Mouse (Mus musculus): Measurements from ENCODE around the gene Opa1. TPM values are rescaled to one million over a fixed set of nuclear protein-coding genes. Genes with fewer than 3 reads are reported as not detected.

Opa1 gene
- 36.9 and 38.8 TPM in 2 replicates for polyA plus RNA-seq (2016; fragmentation: Nextera tagmentation; extraction: Ambion mirVana)

GRCm38 (mm10) chr16:29579167-29579786 lies at the start of gene Opa1:
Gene Opa1, plus strand, starts transcription at chr16:29579334.
- Histone ChIP-seq H3K27ac (peak within 1 kb of the TSS; percentile 93), H3K4me3 (peak within 1 kb of the TSS; percentile 93), H3K4me1 (replicated peaks) (peaks cover 11% of the 10 kb centered on the region), H3K27me3 (ENCODE audit: insufficient read depth, poor library complexity, severe bottlenecking) (no peaks in the 10 kb centered on the region), H3K9me3 (no peaks in the 10 kb centered on the region), H3K36me3 (no peaks in the 10 kb centered on the region)
- DNase-seq (ENCODE audit: low spot score) = peak; percentile 98
- under 1% methylated on average over 39 of the region's 39 CpGs for WGBS

DNA sequence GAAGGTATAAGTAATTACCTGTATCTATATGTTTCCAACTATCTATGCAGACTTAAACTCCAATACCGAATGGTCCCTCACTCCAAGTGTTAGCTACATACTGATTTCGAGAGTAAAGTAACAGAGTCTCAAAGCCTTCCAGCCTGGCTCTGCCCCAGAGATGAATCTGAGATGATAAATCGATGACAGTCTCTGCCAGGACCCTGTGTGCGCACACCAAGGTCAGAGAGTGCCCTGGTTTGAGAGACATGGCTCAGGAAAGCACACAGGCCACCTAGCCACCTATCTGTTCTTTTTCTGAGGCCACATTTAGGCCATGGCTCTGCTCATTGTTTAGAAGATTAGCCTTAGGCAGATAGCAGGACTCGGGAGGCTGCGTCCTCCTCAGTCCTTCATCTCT lies 45.5 kb upstream of the Opa1 start:
- Histone ChIP-seq H3K27ac (no peak overlapping the region), H3K9me3 (no peaks in the 10 kb centered on the region), H3K4me1 (replicated peaks) (no peaks in the 10 kb centered on the region), H3K36me3 (no peaks in the 10 kb centered on the region), H3K4me3 (no peak overlapping the region), H3K27me3 (ENCODE audit: insufficient read depth, poor library complexity, severe bottlenecking) (no peaks in the 10 kb centered on the region)
- no peak for DNase-seq (ENCODE audit: low spot score)
- 90% methylated on average over 6 of the region's 6 CpGs for WGBS

GRCm38 (mm10) chr16:29535866-29536265 lies 43.3 kb upstream of the Opa1 start:
- no peak overlapping the region for H3K4me3 ChIP-seq
- no peak overlapping the region for H3K27ac ChIP-seq
- H3K4me1 ChIP-seq (replicated peaks) = no peaks in the 10 kb centered on the region
- no peak for DNase-seq (ENCODE audit: low spot score)
- H3K27me3 ChIP-seq (ENCODE audit: insufficient read depth, poor library complexity, severe bottlenecking) = no peaks in the 10 kb centered on the region
- 82% methylated on average over 4 of the region's 4 CpGs for WGBS
- no peaks in the 10 kb centered on the region for H3K9me3 ChIP-seq
- H3K36me3 ChIP-seq = no peaks in the 10 kb centered on the region

- Histone ChIP-seq H3K4me1 (replicated peaks) (no peaks in the 10 kb centered on the region), H3K27me3 (ENCODE audit: insufficient read depth, poor library complexity, severe bottlenecking) (no peaks in the 10 kb centered on the region), H3K27ac (no peak overlapping the region), H3K4me3 (no peak overlapping the region), H3K9me3 (no peaks in the 10 kb centered on the region), H3K36me3 (no peaks in the 10 kb centered on the region)
- WGBS = 80% methylated on average over 15 of the region's 15 CpGs
- no peak for DNase-seq (ENCODE audit: low spot score)
Measured at GRCm38 (mm10) chr16:29536411-29537204, 42.5 kb upstream of the Opa1 start.

- no peak overlapping the region for H3K4me3 ChIP-seq
- no peaks in the 10 kb centered on the region for H3K9me3 ChIP-seq
- no peak overlapping the region for H3K27ac ChIP-seq
- H3K36me3 ChIP-seq = no peaks in the 10 kb centered on the region
- no peak for DNase-seq (ENCODE audit: low spot score)
- H3K27me3 ChIP-seq (ENCODE audit: insufficient read depth, poor library complexity, severe bottlenecking) = no peaks in the 10 kb centered on the region
- H3K4me1 ChIP-seq (replicated peaks) = no peaks in the 10 kb centered on the region
Measured at GRCm38 (mm10) chr16:29539906-29540305, 39.2 kb upstream of the Opa1 start.

GRCm38 (mm10) chr16:29541261-29541683 lies 37.9 kb upstream of the Opa1 start:
- no peak overlapping the region for H3K27ac ChIP-seq
- 85% methylated on average over 11 of the region's 11 CpGs for WGBS
- DNase-seq (ENCODE audit: low spot score) = no peak
- no peaks in the 10 kb centered on the region for H3K27me3 ChIP-seq (ENCODE audit: insufficient read depth, poor library complexity, severe bottlenecking)
- no peaks in the 10 kb centered on the region for H3K9me3 ChIP-seq
- no peaks in the 10 kb centered on the region for H3K4me1 ChIP-seq (replicated peaks)
- H3K36me3 ChIP-seq = no peaks in the 10 kb centered on the region
- no peak overlapping the region for H3K4me3 ChIP-seq

DNA sequence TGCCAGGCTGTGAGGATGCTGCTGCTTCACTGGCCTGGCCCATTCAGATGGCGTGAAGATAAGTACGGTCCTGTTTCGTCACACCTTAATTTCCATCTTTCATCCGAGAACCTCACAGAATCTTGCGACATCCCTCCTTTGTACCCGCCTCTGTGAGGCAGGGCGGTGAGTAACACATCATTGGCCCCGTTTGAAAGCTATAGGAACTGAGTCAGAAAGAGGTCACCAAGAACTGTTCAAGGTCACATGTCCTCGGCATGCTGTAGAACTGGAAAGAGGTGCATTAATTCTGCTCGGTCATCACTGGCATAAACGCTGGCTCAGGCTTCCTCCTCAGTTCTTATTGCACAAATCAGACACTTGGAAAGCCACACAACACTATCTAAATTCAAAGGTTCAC lies 34.3 kb upstream of the Opa1 start, which contains the start of gene Atp13a4:
Gene Atp13a4 (minus strand): TSS at position 36 of the 400 bp plus-strand sequence.
- Histone ChIP-seq H3K27me3 (ENCODE audit: insufficient read depth, poor library complexity, severe bottlenecking) (no peaks in the 10 kb centered on the region), H3K4me1 (replicated peaks) (no peaks in the 10 kb centered on the region), H3K27ac (no peak within 1 kb of the TSS), H3K4me3 (no peak within 1 kb of the TSS), H3K9me3 (no peaks in the 10 kb centered on the region), H3K36me3 (no peaks in the 10 kb centered on the region)
- DNase-seq (ENCODE audit: low spot score) = no peak
- 90% methylated on average over 11 of the region's 11 CpGs for WGBS

GRCm38 (mm10) chr16:29559667-29560066 lies 19.5 kb upstream of the Opa1 start:
- no peak for DNase-seq (ENCODE audit: low spot score)
- WGBS = 82% methylated on average over 5 of the region's 5 CpGs
- Histone ChIP-seq H3K4me1 (replicated peaks) (no peaks in the 10 kb centered on the region), H3K4me3 (no peak overlapping the region), H3K9me3 (no peaks in the 10 kb centered on the region), H3K27ac (no peak overlapping the region), H3K36me3 (no peaks in the 10 kb centered on the region), H3K27me3 (ENCODE audit: insufficient read depth, poor library complexity, severe bottlenecking) (no peaks in the 10 kb centered on the region)

- DNase-seq (ENCODE audit: low spot score) = no peak
- Histone ChIP-seq H3K4me3 (no peak overlapping the region), H3K9me3 (no peaks in the 10 kb centered on the region), H3K27me3 (ENCODE audit: insufficient read depth, poor library complexity, severe bottlenecking) (no peaks in the 10 kb centered on the region), H3K36me3 (no peaks in the 10 kb centered on the region), H3K27ac (no peak overlapping the region), H3K4me1 (replicated peaks) (no peaks in the 10 kb centered on the region)
- 58% methylated on average over 10 of the region's 10 CpGs for WGBS
Measured at GRCm38 (mm10) chr16:29560454-29560853, 18.7 kb upstream of the Opa1 start.

GRCm38 (mm10) chr16:29560869-29561268 lies 18.3 kb upstream of the Opa1 start:
- Histone ChIP-seq H3K4me3 (no peak overlapping the region), H3K4me1 (replicated peaks) (no peaks in the 10 kb centered on the region), H3K27ac (no peak overlapping the region), H3K36me3 (no peaks in the 10 kb centered on the region), H3K9me3 (no peaks in the 10 kb centered on the region), H3K27me3 (ENCODE audit: insufficient read depth, poor library complexity, severe bottlenecking) (no peaks in the 10 kb centered on the region)
- WGBS = 11% methylated on average over 7 of the region's 7 CpGs
- peak; percentile 14 for DNase-seq (ENCODE audit: low spot score)

DNA sequence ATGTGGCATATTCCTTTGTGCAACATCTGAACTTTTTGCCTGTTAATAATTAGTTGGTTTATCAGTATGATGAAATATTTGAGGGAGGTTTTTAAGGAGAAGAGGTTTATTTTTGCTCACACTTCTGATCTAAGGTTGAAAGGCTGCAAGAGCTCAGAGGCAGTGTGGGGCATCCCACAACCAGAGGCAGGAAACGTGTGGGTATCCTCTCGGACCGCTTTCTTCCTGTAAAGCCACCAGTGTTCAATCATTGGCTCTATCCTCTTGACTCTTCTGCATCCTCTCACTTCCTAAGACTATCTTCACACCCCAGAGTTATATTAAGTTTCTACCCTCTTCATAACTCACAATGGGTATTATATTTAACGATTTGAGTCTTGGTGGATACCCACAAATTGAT lies 5.1 kb upstream of the Opa1 start:
- H3K4me3 ChIP-seq = no peak overlapping the region
- no peak for DNase-seq (ENCODE audit: low spot score)
- H3K27me3 ChIP-seq (ENCODE audit: insufficient read depth, poor library complexity, severe bottlenecking) = no peaks in the 10 kb centered on the region
- WGBS = 77% methylated on average over 4 of the region's 4 CpGs
- no peaks in the 10 kb centered on the region for H3K9me3 ChIP-seq
- H3K4me1 ChIP-seq (replicated peaks) = no peaks in the 10 kb centered on the region
- H3K27ac ChIP-seq = no peak overlapping the region
- no peaks in the 10 kb centered on the region for H3K36me3 ChIP-seq

- 14% methylated on average over 5 of the region's 5 CpGs for WGBS
- Histone ChIP-seq H3K4me1 (replicated peaks) (peaks cover 9% of the 10 kb centered on the region), H3K9me3 (no peaks in the 10 kb centered on the region), H3K27ac (no peak overlapping the region), H3K4me3 (no peak overlapping the region), H3K27me3 (ENCODE audit: insufficient read depth, poor library complexity, severe bottlenecking) (no peaks in the 10 kb centered on the region), H3K36me3 (no peaks in the 10 kb centered on the region)
- DNase-seq (ENCODE audit: low spot score) = no peak
Measured at GRCm38 (mm10) chr16:29575620-29576019, 3.5 kb upstream of the Opa1 start.

- no peak for DNase-seq (ENCODE audit: low spot score)
- H3K27me3 ChIP-seq (ENCODE audit: insufficient read depth, poor library complexity, severe bottlenecking) = no peaks in the 10 kb centered on the region
- no peaks in the 10 kb centered on the region for H3K9me3 ChIP-seq
- H3K27ac ChIP-seq = peak overlapping the region; percentile 93
- H3K36me3 ChIP-seq = no peaks in the 10 kb centered on the region
- H3K4me1 ChIP-seq (replicated peaks) = peaks cover 11% of the 10 kb centered on the region
- peak overlapping the region; percentile 93 for H3K4me3 ChIP-seq
- 9% methylated on average over 12 of the region's 12 CpGs for WGBS
Measured at GRCm38 (mm10) chr16:29579787-29580176, 648 bp downstream of the Opa1 start.
